19 mouse cellular contexts compared by ENCODE assay signal in genomic region chr10:4355882-4356451, GRCm38 (mm10). TPM values are rescaled to one million over a fixed set of nuclear protein-coding genes. Genes with fewer than 3 reads are reported as not detected.
A peak's percentile ranks its signal among the peaks of the same experiment; 100 is the strongest.
DNase-seq lines count a peak whose midpoint lies in the region; ATAC-seq and TF ChIP-seq lines count a peak whose summit lies in the region.
"Had no signal": no experiment of that assay in that cellular context is flagged by ENCODE, and none has a peak within 500 bp of the region (broad histone marks: within the 10 kb centered on the region; RNA-seq: fewer than 3 reads in every experiment).

No protein-coding gene starts in this region.

- DNase-seq in adrenal gland, adult 2 months, result peak; percentile 55
- DNase-seq in adrenal gland, adult 8-10 months, result no peak
- peak; percentile 52 for DNase-seq in thymus, postnatal 25 days
- DNase-seq in left cerebral cortex, postnatal 25 days (ENCODE audit: low spot score in 2 of 2), result no peak
- no peak for DNase-seq in gastrocnemius, postnatal 10 days
- no peak for DNase-seq in yolk sac, embryonic 10.5 days (ENCODE audit: low spot score)
- DNase-seq: cerebellum, adult 11 months; embryo, embryonic 11 days; gastrocnemius, postnatal 25 days; heart, postnatal 36 days; lung, postnatal 10 days; midbrain, embryonic 14.5 days had no signal

- no peak overlapping the region for H3K27ac ChIP-seq in bone marrow, adult 2 months (ENCODE audit: control insufficient read depth, insufficient read depth, low read depth, low read length, poor library complexity)
- H3K27ac ChIP-seq: kidney, embryonic 15.5 days; limb, embryonic 13.5 days; liver, embryonic 15.5 days had no signal

- no peak for TF ChIP-seq CTCF in bone marrow, adult 2 months (IDR thresholded peaks at IDR 0.05; ENCODE audit: control insufficient read depth, insufficient read depth, low read length)

- H3K4me3 ChIP-seq in bone marrow, adult 2 months (replicated peaks; ENCODE audit: control insufficient read depth, low read depth, low read length), result peak overlapping the region; percentile 2
- H3K4me3 ChIP-seq: heart, embryonic 12.5 days; kidney, embryonic 15.5 days; limb, embryonic 13.5 days; liver, embryonic 15.5 days had no signal

- TF ChIP-seq POLR2A in bone marrow, adult 2 months (IDR thresholded peaks at IDR 0.05; ENCODE audit: borderline replicate concordance, control insufficient read depth, low read depth, low read length), result no peak

- peak; percentile 44 for ATAC-seq in megakaryocyte progenitor cell, adult 5-6 weeks (replicated peaks; ENCODE audit: poor library complexity)
- ATAC-seq: forebrain, embryonic 16.5 days had no signal

- no peaks in the 10 kb centered on the region for H3K4me1 ChIP-seq in bone marrow, adult 2 months (ENCODE audit: control insufficient read depth, insufficient read depth, low read length)
- H3K4me1 ChIP-seq: kidney, embryonic 15.5 days; limb, embryonic 13.5 days; liver, embryonic 15.5 days had no signal

- intact Hi-C loops in left cerebral cortex, postnatal 25 days (cut with DNase I), result no loop called here

- 57% methylated on average over 19 of the region's 19 CpGs for WGBS in bone marrow, adult 2 months

RNA-seq across cellular contexts. Expression of gene Zbtb2, which starts 31.9 kb away (rescaled TPM):
- 10 to 100 TPM in 1 of 2 experiments, 1 to 10 TPM in 1; 8.3 to 13.7 TPM for total RNA-seq in adrenal gland, adult 2 months (2021)
- 5.2 and 6.3 TPM in 2 replicates for polyA plus RNA-seq in adrenal gland, adult 2 months (2012; rRNA removed)
- total RNA-seq in adrenal gland, adult 8-10 months (2022), result 10 to 100 TPM in 1 of 4 experiments, 1 to 10 TPM in 3; 9.2 to 10.1 (median 9.5) TPM
- polyA plus RNA-seq in bone marrow, adult 2 months (2011; ENCODE audit: insufficient read depth, insufficient read length, low replicate concordance, missing spikeins), result 2.9 and 7.6 TPM in 2 replicates
- 15.5 and 17.5 TPM in 2 replicates for total RNA-seq in megakaryocyte progenitor cell, adult 5-6 weeks (2015)
- 10.7 and 11.9 TPM in 2 replicates for total RNA-seq in megakaryocyte progenitor cell, adult 5-6 weeks (2017)
- 10 to 100 TPM in 1 of 2 experiments, 1 to 10 TPM in 1; 9.8 to 10.5 TPM for total RNA-seq in left cerebral cortex, postnatal 25 days (2021)
- 1 to 10 TPM; 6.2 to 7.2 TPM for total RNA-seq in gastrocnemius, postnatal 10 days (2021)

Comparison
In these comparisons a context has a peak if more than half of its experiments do, and no peak if none do; other contexts are left out.
1. DNase-seq: peak in adrenal gland, adult 2 months (single experiment) and thymus, postnatal 25 days (single experiment); none in adrenal gland, adult 8-10 months (single experiment), left cerebral cortex, postnatal 25 days (0 of 2), gastrocnemius, postnatal 10 days (single experiment) and yolk sac, embryonic 10.5 days (single experiment).